Mouse (Mus musculus): ENCODE data around the gene Smad1.

- TF ChIP-seq EP300 (IDR thresholded peaks at IDR 0.05; ENCODE audit: insufficient read depth, low read depth, low read length) (no peak), POLR2A (IDR thresholded peaks at IDR 0.05; ENCODE audit: insufficient read depth, low read length) (no peak), CTCF (IDR thresholded peaks at IDR 0.05; ENCODE audit: low read depth, low read length) (no peak)
Measured at GRCm38 (mm10) chr8:79331571-79331970, 67.7 kb downstream of the Smad1 start.
